Mouse (Mus musculus) liver, embryonic 13.5 days (tissue): ENCODE results near the gene Umps. TPM values are rescaled to one million over a fixed set of nuclear protein-coding genes. Genes with fewer than 3 reads are reported as not detected.
A peak's percentile ranks its signal among the peaks of the same experiment; 100 is the strongest.

ENCODE experiments used
- ATAC-seq: fragments of 200-750 bp; cut with Nextera tagmentation; 2 replicates; pipeline ENCODE4 v1.8.0; 2017; ENCODE audit warnings: low read depth, mild to moderate bottlenecking, moderate number of reproducible peaks, moderate library complexity
- DNase-seq: peaks from one replicate; pipeline ENCODE4 v3.0.0; 2022
- H3K27ac ChIP-seq: fragments of 300-500 bp; sonication (generic); 2 replicates; pipeline ENCODE4 v1.5.1; 2015; ENCODE audit warnings: moderate library complexity, mild to moderate bottlenecking, inconsistent platforms
- H3K27me3 ChIP-seq: fragments of 300-500 bp; sonication (generic); 2 replicates; pipeline ENCODE4 v1.6.1; 2015; ENCODE audit warnings: mild to moderate bottlenecking, inconsistent platforms
- H3K36me3 ChIP-seq: fragments of 300-500 bp; sonication (generic); 2 replicates; pipeline ENCODE4 v1.6.1; 2015; ENCODE audit warnings: mild to moderate bottlenecking, inconsistent platforms
- H3K4me1 ChIP-seq: fragments of 300-500 bp; sonication (generic); replicated peaks from 2 replicates; pipeline ENCODE4 v1.6.1; 2015; ENCODE audit warnings: inconsistent platforms
- H3K4me2 ChIP-seq: fragments of 300-500 bp; sonication (generic); 2 replicates; pipeline ENCODE4 v1.6.1; 2015; ENCODE audit warnings: inconsistent platforms, mild to moderate bottlenecking, moderate library complexity
- H3K4me3 ChIP-seq: fragments of 300-500 bp; sonication (generic); replicated peaks from 2 replicates; pipeline ENCODE4 v1.5.1; 2015; ENCODE audit warnings: mild to moderate bottlenecking, inconsistent platforms
- H3K9ac ChIP-seq: fragments of 300-500 bp; sonication (generic); 2 replicates; pipeline ENCODE4 v1.6.1; 2015; ENCODE audit warnings: mild to moderate bottlenecking, inconsistent platforms
- H3K9me3 ChIP-seq: fragments of 300-500 bp; sonication (generic); replicated peaks from 2 replicates; pipeline ENCODE4 v1.6.1; 2016; ENCODE audit warnings: inconsistent platforms
- WGBS: fragments of 180-500 bp; shearing (Covaris S2); methylation state at CpG from one replicate; pipeline ENCODE4 v1.1.7; 2015; ENCODE audit not compliant: insufficient replicate concordance; 5-methylcytosine and 5-hydroxymethylcytosine counted together
- polyA plus RNA-seq: library from polyadenylated mRNA; unstranded; fragments of >200 nt; fragmentation: Nextera tagmentation; extraction: Ambion mirVana; gene quantifications from 2 replicates; pipeline ENCODE4 v1.2.1, GENCODE M21; 2015

Umps gene
- polyA plus RNA-seq, 1 experiment from 2014 or later, result 51.1 TPM

GRCm38 (mm10) chr16:33930785-33931184 is 36.1 kb downstream of the Umps start:
- no peaks in the 10 kb centered on the region for H3K9me3 ChIP-seq
- H3K27me3 ChIP-seq, result no peaks in the 10 kb centered on the region
- H3K4me3 ChIP-seq, result no peak overlapping the region
- WGBS, result 57% methylated on average over 6 of the region's 6 CpGs
- no peak for DNase-seq
- H3K4me2 ChIP-seq, result no peak overlapping the region
- H3K4me1 ChIP-seq, result peaks cover 29% of the 10 kb centered on the region
- H3K9ac ChIP-seq, result no peak overlapping the region
- no peaks in the 10 kb centered on the region for H3K36me3 ChIP-seq
- ATAC-seq, result no peak
- no peak overlapping the region for H3K27ac ChIP-seq

- ATAC-seq, result no peak
- H3K27ac ChIP-seq, result no peak overlapping the region
- DNase-seq, result no peak
- no peak overlapping the region for H3K4me2 ChIP-seq
- H3K9me3 ChIP-seq, result no peaks in the 10 kb centered on the region
- no peak overlapping the region for H3K9ac ChIP-seq
- H3K4me3 ChIP-seq, result no peak overlapping the region
- H3K36me3 ChIP-seq, result no peaks in the 10 kb centered on the region
- WGBS, result 52% methylated on average over 9 of the region's 9 CpGs
- peaks cover 24% of the 10 kb centered on the region for H3K4me1 ChIP-seq
- H3K27me3 ChIP-seq, result no peaks in the 10 kb centered on the region
These were observed 37.9 kb downstream of the Umps start for GRCm38 (mm10) chr16:33928788-33929462.

- H3K4me1 ChIP-seq, result peaks cover 38% of the 10 kb centered on the region
- ATAC-seq (no peak), DNase-seq (no peak)
- H3K4me3 ChIP-seq, result no peak overlapping the region
- H3K9me3 ChIP-seq, result no peaks in the 10 kb centered on the region
- no peak overlapping the region for H3K9ac ChIP-seq
- H3K4me2 ChIP-seq, result no peak overlapping the region
- 59% methylated on average over 6 of the region's 6 CpGs for WGBS
- H3K27ac ChIP-seq, result no peak overlapping the region
- no peaks in the 10 kb centered on the region for H3K27me3 ChIP-seq
- no peaks in the 10 kb centered on the region for H3K36me3 ChIP-seq
These were observed 39.5 kb downstream of the Umps start for GRCm38 (mm10) chr16:33927263-33927824.

GRCm38 (mm10) chr16:33923758-33924157 is 43.1 kb downstream of the Umps start:
- ATAC-seq, result peak; percentile 78

GRCm38 (mm10) chr16:33923001-33923316 is 43.9 kb downstream of the Umps start:
- Histone ChIP-seq H3K4me2 (peak overlapping the region; percentile 42; the same call in 1 of the 2 replicates), H3K4me1 (peaks cover 38% of the 10 kb centered on the region), H3K9me3 (no peaks in the 10 kb centered on the region), H3K36me3 (peaks cover 4% of the 10 kb centered on the region; the same call in 1 of the 2 replicates), H3K9ac (0 out of 2 replicates have a peak overlapping the region, but pooled peaks have one; percentile 18), H3K27ac (peak overlapping the region; percentile 67), H3K4me3 (no peak overlapping the region), H3K27me3 (no peaks in the 10 kb centered on the region)
- no peak for DNase-seq
- WGBS, result 19% methylated on average over 5 of the region's 5 CpGs
- no peak for ATAC-seq

More at GRCm38 (mm10) chr16:33923758-33924157, 43.1 kb downstream of the Umps start:
- Histone ChIP-seq H3K4me3 (no peak overlapping the region), H3K4me2 (peak overlapping the region; percentile 4; the same call in 1 of the 2 replicates), H3K4me1 (peaks cover 41% of the 10 kb centered on the region), H3K27ac (no peak overlapping the region), H3K9me3 (no peaks in the 10 kb centered on the region), H3K27me3 (no peaks in the 10 kb centered on the region), H3K36me3 (peaks cover 4% of the 10 kb centered on the region; the same call in 1 of the 2 replicates), H3K9ac (no peak overlapping the region)
- WGBS, result 22% methylated on average over 8 of the region's 8 CpGs
- DNase-seq, result peak; percentile 28

- Histone ChIP-seq H3K27me3 (no peaks in the 10 kb centered on the region), H3K4me3 (no peak overlapping the region), H3K4me1 (peaks cover 42% of the 10 kb centered on the region), H3K27ac (peak overlapping the region; percentile 67), H3K9me3 (no peaks in the 10 kb centered on the region), H3K9ac (0 out of 2 replicates have a peak overlapping the region, but pooled peaks have one; percentile 18), H3K4me2 (peak overlapping the region; percentile 42), H3K36me3 (peaks cover 4% of the 10 kb centered on the region; the same call in 1 of the 2 replicates)
- ATAC-seq (peak; percentile 59), DNase-seq (peak; percentile 22)
- 12% methylated on average over 18 of the region's 18 CpGs for WGBS
These were observed 44.5 kb downstream of the Umps start for GRCm38 (mm10) chr16:33922111-33923000.

- Histone ChIP-seq H3K4me1 (peaks cover 50% of the 10 kb centered on the region), H3K9ac (no peak overlapping the region), H3K4me2 (no peak overlapping the region), H3K27ac (peak overlapping the region; percentile 67; the same call in 1 of the 2 replicates), H3K4me3 (no peak overlapping the region), H3K9me3 (no peaks in the 10 kb centered on the region), H3K36me3 (peaks cover 4% of the 10 kb centered on the region; the same call in 1 of the 2 replicates), H3K27me3 (no peaks in the 10 kb centered on the region)
- WGBS, result 42% methylated on average over 5 of the region's 5 CpGs
- ATAC-seq (no peak), DNase-seq (no peak)
These were observed 45.3 kb downstream of the Umps start for GRCm38 (mm10) chr16:33921514-33921913.

- H3K4me3 ChIP-seq, result no peak overlapping the region
- no peak for DNase-seq
- H3K9ac ChIP-seq, result no peak overlapping the region
- peaks cover 48% of the 10 kb centered on the region for H3K4me1 ChIP-seq
- 79% methylated on average over 5 of the region's 5 CpGs for WGBS
- no peak for ATAC-seq
- H3K4me2 ChIP-seq, result no peak overlapping the region
- peak overlapping the region; percentile 43; the same call in 1 of the 2 replicates for H3K27ac ChIP-seq
- peaks cover 8% of the 10 kb centered on the region for H3K36me3 ChIP-seq
- H3K27me3 ChIP-seq, result no peaks in the 10 kb centered on the region
- H3K9me3 ChIP-seq, result no peaks in the 10 kb centered on the region
These were observed 48.9 kb downstream of the Umps start for GRCm38 (mm10) chr16:33917926-33918325.

GRCm38 (mm10) chr16:33917390-33917789 is 49.4 kb downstream of the Umps start:
- H3K4me2 ChIP-seq, result no peak overlapping the region
- peaks cover 8% of the 10 kb centered on the region for H3K36me3 ChIP-seq
- H3K27ac ChIP-seq, result peak overlapping the region; percentile 43
- H3K9me3 ChIP-seq, result no peaks in the 10 kb centered on the region
- 62% methylated on average over 5 of the region's 5 CpGs for WGBS
- DNase-seq, result no peak
- H3K9ac ChIP-seq, result no peak overlapping the region
- no peak for ATAC-seq
- H3K4me3 ChIP-seq, result no peak overlapping the region
- H3K27me3 ChIP-seq, result no peaks in the 10 kb centered on the region
- peaks cover 42% of the 10 kb centered on the region for H3K4me1 ChIP-seq

GRCm38 (mm10) chr16:33916473-33917251 is 50.2 kb downstream of the Umps start:
- H3K27me3 ChIP-seq, result no peaks in the 10 kb centered on the region
- no peak overlapping the region for H3K4me3 ChIP-seq
- DNase-seq (no peak), ATAC-seq (peak; percentile 61)
- H3K4me1 ChIP-seq, result peaks cover 35% of the 10 kb centered on the region
- peak overlapping the region; percentile 20; the same call in 1 of the 2 replicates for H3K27ac ChIP-seq
- H3K9ac ChIP-seq, result no peak overlapping the region
- WGBS, result 61% methylated on average over 12 of the region's 12 CpGs
- peaks cover 8% of the 10 kb centered on the region for H3K36me3 ChIP-seq
- H3K4me2 ChIP-seq, result no peak overlapping the region
- H3K9me3 ChIP-seq, result no peaks in the 10 kb centered on the region
